Mouse (Mus musculus) right cerebral cortex, postnatal 14 days (tissue): Measurements from ENCODE around the gene Nr4a1.
A peak's percentile ranks its signal among the peaks of the same experiment; 100 is the strongest.

Experiments used
- DNase-seq: peaks from one replicate; pipeline ENCODE4 v3.0.0; 2022

Nr4a1 gene

DNA sequence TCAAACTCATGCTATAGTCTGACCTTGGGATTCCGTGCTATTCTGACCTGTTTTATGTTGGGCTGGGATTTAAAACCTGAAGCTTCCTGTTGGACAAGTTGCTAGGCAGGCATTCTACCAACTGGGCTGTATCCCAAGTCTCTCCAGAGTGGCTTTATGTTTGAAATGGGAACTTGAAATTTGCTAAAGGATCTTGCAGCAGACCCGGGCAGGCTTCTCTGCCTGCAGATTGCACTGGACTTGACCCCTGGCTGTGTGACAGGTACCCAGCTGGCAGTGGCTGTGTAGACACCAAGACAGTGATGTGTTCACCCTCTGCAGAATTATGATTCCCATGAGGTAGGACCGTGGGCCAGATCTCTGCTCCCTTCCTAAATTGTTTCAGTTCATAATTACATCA lies 37.9 kb downstream of the Nr4a1 start:
- DNase-seq, result no peak

DNA sequence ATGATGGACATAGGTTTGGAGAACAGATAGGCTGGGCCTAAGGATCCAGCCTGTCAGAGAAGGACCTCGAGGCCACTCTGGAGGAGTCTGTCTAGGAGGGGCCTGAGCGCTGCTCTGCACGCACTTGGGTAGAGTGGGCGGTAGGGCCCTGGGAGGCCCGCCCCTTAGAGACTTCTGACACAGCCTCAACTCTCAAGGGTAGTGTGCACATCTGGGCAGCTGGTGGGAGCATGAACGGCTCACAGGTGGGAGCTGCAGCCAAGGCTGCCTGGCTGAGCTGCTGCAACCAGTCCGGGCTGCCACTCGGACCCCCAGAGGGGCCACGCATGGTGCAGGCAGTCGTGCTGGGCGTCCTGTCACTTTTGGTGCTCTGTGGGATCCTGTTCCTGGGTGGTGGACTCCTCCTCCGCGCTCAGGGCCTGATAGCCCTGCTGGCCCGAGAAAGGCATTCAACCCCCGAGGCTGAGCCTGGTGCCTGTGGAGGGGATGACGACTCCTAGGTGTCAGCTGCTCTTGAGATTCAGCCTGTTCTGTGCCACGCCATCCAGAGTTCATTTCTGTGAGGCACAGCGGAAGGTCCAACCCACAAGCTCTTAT lies 39.1 kb downstream of the Nr4a1 start, which contains the start of gene 6030408B16Rik:
TSS of gene 6030408B16Rik (plus strand) at position 188 of the 597 bp plus-strand sequence.
- DNase-seq, result no peak

DNA sequence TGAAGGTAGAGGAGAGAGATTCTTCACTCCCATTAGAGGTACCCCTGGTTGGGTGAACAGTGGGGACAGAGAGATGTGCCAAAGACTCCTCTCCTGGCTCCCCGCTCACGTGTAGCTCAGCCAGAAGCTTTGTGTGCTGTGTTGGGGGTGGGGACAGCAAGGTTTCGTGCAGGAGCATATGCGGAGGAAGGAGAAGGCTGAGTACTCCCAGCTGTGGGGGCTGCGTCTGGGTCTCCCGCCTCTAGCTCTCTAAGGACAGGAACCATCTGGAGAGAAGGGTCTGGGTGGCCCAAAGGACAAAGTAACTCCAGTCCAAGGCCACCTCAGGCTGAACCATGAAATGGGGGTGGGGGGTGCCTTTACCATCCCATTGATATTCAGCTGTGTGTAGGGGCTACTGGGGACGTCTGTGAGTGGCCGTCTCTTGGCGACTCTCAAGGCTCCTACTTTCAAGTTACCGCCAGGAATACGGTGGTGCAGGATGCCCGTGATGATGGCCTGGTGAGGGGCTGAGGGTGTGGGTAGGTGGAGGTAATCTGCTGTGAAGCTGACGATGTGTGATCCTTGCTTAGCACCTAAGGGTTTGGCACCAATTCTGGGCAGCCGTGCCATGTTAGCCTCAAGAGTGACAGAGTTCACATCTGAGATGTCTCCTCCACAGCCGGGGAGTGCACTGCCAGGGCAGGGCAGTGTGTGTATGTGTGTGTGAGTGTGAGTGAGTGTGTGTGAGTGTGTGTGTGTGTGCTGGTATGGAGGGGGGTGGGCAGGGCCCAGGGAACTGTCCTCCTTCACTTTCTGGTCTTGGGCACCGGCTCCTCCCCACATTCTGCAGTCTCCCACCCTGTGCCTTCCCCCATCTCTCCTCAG lies 40.2 kb downstream of the Nr4a1 start:
- no peak for DNase-seq

DNA sequence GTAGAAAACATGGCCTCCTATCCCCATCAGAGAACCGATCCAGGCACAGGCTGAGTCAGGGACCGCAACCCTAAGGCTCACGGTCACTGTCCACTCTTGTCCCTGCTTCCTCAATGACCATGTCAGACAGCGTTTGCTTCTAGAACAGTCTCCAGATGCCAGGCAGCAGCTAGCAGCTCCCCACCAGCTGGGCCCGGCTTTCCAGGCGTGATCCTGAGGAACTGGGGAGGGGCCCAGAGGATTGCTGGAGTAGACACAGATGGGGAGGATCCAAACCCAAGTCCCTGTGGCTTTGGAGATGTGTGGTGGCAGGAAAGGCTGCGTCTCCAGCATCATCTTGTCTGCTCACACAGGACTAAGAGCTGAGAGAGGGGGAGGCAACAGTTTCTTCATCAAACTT lies 41.0 kb downstream of the Nr4a1 start:
- DNase-seq, result no peak

DNA sequence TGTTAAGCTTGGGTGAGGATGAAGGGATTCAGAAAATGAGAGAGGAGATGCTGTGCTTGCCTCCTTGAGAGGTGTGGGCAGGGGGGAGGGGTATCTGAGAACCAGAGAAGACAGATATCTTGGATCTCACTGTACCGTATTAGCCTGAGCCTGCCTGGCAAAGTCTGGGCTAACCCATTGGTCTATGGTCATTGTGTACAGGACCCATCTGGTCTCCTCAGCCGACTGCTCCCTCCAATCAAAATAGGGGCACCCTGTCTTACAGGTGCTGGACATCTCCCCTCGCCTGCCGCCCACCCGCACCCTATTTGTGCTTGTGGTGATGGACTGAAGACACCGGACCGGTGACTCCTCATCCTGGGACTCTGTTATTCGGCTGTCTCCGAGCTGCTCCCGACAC lies 41.5 kb downstream of the Nr4a1 start:
- DNase-seq, result no peak

DNA sequence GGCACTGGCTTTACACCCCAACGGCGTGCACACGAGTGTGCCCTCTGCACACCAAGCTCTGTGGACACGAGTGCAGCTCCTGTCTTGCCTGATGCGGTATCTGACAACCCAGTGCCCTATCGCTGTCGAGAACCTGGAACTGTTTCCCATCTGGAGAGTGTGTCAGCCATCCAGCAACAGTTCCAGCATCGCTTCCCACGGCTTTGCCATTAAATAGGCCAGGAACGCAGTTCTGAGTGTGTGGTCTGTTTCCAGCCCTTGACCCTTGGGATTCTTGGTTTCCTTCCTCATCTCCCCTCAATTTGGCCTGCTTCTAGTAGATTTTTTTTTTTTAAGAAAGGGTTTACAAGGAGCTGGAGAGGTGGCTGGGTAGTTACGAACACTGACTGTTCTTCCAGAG lies 42.0 kb downstream of the Nr4a1 start:
- no peak for DNase-seq

DNA sequence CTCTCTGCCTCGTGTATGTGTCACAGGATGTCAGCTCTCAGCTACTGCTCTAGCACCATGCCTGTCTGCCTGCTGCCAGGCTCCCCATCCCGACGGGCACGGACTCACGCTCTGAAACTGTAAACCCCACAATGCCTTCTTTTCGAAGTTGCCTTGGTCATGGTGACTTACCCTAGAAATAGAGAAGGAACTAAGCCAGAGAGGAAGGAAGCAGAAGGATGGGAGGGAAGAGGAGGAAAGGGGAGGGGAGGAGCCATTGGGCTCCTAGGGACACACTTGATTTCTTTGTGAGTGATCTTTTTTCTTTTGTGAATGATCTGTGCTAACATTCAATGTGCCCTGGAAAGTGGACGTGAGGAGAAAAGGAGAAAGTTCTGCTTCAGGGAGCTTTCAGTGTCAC lies 43.9 kb downstream of the Nr4a1 start:
- no peak for DNase-seq

DNA sequence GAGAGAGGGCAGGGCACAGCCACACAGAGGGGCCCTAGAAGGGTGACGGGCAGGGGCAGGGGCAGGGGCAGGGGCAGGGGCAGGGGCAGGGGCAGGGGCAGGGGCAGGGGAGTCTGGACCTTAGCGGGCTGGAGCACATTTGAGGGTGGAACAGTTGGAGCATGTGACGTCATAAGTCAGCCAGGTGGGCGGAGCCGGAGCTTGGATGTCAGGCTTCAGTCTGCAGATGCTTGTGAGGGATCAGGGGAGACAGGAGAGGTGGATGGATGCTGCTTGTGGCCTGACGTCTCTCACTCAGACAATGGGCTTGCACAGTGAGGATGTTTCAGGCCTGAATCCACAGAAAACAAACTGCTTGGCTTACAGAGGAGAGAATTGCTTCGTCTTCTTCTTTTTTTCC lies 44.5 kb downstream of the Nr4a1 start:
- no peak for DNase-seq

DNA sequence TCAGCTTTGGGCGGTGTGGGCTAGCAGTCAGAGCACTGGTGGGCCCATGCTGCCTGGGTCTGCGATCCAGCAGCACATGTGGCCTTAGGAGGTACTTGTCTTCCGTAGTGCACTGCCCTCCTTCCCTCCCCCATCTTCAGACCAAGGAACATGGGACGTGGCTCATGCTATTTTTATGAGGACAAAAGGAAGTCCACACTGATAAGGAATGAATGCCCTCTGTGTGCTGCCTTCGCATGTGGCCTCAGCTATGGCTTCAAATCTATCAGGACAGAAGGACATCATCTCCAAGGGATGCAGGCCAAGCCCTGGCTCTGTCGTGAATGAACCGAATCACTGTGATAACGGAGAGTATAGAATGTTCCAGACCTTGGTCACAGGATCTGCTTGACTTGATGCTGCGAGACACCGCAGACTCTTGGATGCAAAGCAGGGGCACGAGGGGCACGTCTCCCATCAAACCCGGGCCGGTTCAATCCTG lies 45.5 kb downstream of the Nr4a1 start:
- DNase-seq, result no peak

DNA sequence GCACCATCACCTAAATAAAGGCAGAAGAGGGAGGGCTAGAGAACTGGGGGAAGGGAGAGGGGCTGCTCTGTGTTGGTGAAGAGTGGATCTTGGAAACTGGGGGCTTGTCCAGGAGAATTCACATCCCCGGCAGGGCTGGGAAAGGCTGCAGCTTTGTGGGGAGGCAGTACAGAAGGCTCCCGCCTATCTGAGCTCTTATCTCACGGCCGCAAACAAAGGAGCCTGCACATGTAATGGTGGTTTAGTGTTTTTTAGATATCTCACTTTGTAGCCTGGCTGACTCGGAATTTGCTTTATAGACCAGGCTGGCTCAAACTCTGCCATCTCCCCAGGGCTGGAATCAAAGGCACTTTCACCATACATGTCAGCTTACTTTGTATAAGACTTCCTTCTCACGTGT lies 46.1 kb downstream of the Nr4a1 start:
- no peak for DNase-seq

DNA sequence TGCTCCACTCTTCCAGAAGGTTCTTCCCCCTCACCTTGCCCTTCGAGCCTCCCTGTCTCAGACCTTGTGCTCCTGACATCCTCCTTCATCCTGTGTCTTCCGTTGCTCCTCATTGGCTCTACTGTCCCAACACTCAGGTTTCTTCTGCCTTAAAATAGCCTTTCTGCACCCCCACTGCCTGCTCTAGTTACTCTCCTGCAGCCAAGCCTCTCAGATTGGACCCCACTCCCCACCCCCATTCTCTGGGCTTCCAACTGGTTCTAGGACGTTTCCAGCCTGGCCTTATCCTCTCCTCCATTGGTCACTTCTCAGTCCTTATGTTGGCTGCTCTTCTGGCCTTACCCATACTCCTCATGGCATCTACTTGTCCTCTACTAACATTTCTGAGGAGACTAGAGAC lies 48.1 kb downstream of the Nr4a1 start:
- no peak for DNase-seq

DNA sequence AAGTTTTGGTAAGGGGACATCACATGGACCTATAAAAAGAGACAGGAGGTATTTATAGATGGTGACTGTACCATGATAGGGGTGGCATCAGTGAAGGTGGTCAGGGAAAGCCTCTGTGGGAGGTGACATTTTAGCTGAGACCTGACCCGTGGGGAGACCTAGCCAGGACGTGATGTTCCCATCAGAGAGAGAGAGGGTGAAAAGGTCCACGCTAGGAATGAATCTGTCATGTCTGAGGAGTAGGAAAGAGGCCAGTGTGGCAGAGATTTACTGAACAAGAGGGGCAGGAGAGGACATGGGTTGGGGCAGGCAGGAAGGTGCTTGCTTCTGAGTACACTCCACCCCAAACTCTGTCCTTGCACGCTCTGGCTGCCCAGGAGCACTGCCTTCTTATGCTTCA lies 49.8 kb downstream of the Nr4a1 start:
- DNase-seq, result no peak

DNA sequence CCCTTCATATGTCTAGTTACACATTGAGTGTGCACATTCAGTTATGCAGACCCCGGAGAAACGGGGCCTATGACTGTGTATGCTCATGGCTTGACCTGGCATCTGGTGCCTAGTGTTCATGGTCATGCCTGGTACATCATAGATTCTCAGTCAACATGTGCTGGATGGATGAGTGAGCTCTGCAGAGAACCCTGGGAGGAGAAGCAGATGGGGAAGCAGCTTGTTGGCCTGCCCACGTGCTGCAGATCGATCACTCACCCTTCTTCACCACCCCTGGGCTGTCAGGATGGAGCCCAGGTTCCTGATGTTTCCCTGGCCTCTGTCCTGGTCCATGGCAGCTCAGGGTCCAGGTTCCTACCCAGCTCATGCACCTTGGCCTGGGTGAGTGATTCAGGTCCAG lies 52.4 kb downstream of the Nr4a1 start:
- DNase-seq, result no peak

DNA sequence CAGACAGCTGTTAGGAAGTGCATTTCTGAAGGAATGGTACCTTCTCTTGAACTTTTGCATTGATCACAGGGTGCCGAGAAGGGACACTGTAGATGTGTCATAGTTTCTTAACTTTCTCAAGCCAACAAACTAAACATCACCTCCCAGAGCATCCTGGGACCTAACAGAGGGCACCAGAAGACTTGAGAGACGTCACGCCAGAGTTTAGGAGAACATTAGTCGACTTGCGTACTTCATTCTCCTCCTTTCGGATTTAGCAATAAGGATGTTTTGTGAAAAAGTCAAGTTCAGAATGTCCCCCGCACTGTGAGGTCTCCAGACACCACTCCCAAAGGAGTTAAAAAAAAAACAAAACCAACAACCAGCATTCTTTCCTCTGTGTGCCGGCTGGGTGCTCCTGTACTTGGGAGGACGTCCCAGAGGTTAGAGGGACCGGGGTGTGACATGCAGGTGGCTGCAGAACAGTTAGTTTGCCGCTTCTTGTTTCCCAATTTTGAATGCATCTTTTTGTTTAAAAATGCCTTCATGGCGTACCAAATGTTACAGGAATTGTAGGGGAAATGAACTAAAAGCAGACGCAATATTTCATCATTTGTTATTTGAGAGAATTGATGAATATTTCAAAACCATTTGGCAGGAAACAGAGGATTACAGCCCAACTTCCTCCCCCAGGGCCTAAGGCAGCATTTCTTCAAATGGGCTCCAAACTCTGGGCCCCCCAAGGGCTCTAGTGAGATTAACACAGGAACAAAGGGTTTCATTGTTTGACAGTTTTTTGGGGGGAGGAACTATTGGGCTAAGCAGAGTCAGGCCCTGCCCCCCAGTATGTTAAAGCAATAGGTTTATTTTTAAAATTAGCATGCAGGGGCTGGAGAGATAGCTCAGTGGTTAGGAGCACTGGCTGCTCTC lies 54.6 kb downstream of the Nr4a1 start:
- DNase-seq, result no peak

DNA sequence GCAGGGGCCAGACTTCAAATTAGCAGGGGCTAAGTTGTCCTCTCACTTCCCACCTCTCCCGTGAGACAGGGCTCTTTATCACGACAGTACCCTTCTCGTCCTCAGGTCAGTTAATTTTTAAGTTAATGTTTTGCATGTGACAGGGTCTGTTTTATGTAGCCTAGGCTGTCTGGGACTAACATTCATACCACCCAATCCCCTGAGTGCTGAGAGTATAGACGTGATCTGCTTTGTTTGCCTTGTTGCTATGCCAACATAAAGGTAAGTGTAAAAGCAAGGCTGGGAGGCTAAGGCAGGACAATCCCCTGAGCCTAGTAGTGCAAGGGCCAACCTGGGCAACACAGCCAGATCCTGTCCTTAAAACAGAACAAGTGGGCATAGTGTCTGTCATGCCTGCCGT lies 55.4 kb downstream of the Nr4a1 start:
- DNase-seq, result no peak

DNA sequence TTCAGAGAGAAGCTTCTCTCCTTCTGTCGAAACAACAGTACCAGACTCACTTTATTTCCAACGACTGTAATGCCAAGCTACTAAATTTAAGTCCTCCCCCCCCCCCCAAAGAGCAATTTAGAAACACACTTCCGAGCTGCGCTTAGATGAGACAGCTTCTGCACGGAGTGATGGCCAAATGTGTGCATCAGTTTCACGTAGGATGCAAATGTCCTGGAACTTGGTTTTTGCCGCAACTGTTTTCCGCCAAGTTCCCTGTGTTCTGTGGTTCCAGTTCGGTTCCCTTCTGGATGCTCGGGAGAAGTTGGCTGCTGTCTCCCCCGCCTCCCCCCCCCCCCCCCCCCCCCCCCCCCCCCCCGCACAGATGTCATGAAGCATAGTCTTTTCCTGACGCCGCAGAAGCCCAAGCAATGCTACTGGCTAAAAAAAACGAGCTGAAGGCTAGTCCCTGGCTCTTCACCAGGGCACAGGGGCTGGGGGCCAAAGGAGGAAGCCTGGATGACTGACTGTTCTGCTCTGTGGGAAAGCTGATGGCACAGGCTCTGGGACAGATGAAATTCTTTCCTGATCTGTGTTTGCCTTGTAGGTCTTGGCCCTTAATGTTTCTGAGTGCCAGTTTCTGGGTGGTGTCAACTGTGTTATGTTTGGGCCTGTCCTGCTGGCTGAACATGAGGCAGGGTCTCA lies 57.2 kb downstream of the Nr4a1 start:
- no peak for DNase-seq

DNA sequence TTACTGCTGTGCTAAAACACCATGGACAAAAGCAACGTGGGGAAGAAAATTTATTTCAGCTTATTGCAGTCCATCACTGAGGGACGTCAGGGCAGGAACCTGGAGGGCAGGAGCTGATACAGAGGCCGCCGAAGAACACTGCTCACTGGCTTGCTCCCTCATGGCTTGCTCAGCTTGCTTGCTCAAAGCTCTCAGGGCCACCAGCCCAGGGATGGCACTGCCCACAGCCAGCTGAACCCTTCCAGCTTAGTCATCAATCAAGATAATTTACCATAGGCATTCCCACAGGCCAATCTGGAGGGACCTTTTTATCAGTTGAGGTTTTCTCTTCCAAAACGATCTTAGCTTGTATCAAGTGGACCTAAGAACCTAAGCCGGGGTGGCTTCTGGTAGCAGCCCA lies 57.9 kb downstream of the Nr4a1 start:
- DNase-seq, result no peak

DNA sequence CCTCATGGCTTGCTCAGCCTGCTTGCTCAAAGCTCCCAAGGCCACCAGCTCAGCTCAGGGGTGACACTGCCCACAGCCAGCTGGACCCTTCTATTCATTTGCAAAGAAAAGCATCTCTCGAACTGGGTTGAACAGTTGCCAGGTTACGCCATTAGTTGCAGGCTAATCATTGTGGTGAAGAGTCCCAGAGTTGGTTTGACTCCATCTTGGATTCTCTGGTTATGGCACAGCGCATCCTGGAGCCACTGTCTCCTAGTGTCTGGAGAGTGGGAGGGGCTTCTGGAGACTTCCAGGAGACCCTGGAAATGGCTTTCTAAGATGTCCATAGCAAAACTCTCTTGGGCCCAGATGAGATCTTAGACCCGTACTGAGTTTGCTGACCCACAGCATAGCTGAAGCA lies 61.3 kb downstream of the Nr4a1 start:
- no peak for DNase-seq

DNA sequence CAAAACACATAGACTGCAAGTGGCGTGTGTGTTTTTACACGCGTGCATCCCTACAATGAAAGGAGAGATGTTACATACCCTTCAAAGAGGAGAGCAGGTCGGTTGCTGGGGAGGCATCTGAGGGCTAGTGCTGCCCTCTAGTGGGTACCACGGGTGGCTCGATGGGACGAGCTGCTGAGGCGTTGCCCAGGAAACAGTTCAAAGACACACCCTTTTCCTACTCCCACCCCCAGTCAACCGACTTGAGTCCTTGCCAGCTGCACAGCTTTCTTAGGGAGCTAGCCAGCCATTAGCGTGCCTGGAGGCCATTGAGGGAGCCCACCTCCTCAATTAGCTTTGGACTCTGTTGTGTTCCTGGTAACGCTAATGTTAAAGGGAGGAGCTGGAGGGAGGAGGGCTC lies 61.8 kb downstream of the Nr4a1 start:
- peak; percentile 92 for DNase-seq

DNA sequence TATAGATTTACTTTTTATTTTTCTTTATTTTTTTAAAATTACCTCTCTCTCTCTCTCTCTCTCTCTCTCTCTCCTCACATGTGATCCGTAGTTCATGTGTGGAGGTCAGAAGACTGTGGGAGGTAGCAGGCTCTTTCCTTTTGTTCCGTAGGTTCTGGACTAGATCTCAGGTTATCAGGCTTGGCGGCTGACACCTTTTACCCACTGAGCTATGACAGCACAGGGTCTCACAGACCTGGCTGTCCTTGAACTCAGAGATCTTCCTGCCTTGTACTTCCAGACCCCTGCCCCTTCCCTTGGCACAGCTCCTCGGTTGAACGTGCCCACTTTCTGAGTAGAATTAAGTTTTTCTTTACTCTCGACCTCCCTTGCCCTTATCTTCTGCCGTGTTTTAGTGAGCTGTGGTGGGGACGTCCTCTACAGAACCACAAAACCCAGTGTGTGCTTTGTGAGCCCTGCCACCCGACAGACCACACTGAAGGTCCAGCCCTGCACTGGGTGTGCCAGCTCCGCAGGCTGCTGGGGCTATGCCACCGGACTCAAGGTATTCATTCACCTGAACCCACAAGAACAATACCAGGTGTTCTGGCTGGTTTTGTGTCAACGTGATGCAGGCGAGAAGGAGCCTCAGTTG lies 62.3 kb downstream of the Nr4a1 start:
- no peak for DNase-seq

DNA sequence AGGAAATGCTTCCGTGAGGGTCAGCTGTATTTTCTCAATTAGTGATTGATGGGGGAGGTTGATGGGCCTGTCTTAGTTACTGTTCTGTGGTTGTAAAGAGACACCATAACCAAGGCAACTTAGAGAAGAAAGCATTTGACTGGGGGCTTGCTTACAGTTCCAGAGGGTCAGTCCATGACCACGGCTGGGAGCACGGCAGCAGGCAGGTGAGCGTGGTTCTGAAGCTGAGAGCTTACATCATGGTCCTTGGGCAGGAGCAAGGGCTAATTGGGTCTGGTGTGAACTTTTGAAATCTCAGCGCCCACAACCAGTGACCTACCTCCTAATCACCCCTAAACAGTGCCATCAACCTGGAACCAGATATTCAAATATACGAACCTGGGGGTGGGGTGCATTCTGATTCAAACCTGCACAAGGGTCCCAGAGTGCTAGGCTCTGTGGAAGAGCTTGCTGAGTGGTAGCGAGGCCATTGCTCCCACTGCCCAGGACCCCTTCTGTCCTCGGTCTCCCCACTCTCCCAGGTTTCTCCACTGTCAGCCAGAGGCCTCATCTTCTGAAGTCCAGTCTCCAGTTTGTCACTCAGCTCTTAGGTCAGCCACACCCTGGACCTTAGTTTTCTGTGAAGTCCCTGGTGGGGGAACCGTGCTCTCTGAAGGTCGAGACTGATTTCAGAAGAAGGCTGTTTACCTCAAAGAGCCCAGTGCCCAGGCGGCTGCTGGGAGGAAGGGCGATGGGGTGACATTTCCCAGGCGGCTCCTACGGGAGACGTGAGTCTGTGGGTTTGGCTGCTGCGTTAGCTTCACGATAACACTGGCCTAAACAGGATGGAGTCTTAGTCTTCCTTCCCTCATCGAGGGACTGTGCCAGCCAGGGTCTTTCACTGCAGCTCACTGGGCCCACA lies 63.1 kb downstream of the Nr4a1 start:
- no peak for DNase-seq
